Mouse (Mus musculus) heart, postnatal 14 days (tissue): ENCODE data around the gene Acadm. TPM values are rescaled to one million over a fixed set of nuclear protein-coding genes. Genes with fewer than 3 reads are reported as not detected.
A peak's percentile ranks its signal among the peaks of the same experiment; 100 is the strongest.

Experiments
- DNase-seq, 2 experiments: peaks; one replicate each; pipeline ENCODE4 v3.0.0; 2021 to 2022
- intact Hi-C: fragments of 180-260 bp; cut with DNase I; formaldehyde crosslinking; loops from one replicate; pipeline ENCODE4 v1.15.1; 2025
- total RNA-seq, 2 experiments: library from RNA; stranded (reverse); gene quantifications; 2 replicates each; pipeline ENCODE4 v1.2.3; 2021

The Acadm gene
- total RNA-seq, 2 experiments from 2014 or later = 980 to 999 TPM

DNA sequence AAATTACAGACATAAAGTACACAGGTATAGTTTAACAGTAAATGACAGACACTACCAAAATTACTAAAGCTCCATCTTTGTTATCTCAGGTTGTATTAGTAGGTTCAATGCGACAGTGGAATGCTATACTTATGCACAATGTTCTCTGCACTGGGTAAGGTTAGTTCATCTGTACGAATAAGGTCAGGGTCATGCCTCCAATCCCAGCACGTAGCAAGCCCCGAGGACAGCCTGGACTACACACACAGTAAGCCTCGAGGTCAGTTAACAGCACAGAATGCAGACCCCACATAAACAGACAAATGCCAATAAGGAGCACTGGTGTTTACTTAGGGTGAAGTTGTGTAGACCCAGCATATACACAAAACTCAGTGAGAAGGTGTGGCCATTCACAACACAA lies 35.5 kb downstream of the Acadm start:
- intact Hi-C loops = no loop called here
- no peak for DNase-seq

DNA sequence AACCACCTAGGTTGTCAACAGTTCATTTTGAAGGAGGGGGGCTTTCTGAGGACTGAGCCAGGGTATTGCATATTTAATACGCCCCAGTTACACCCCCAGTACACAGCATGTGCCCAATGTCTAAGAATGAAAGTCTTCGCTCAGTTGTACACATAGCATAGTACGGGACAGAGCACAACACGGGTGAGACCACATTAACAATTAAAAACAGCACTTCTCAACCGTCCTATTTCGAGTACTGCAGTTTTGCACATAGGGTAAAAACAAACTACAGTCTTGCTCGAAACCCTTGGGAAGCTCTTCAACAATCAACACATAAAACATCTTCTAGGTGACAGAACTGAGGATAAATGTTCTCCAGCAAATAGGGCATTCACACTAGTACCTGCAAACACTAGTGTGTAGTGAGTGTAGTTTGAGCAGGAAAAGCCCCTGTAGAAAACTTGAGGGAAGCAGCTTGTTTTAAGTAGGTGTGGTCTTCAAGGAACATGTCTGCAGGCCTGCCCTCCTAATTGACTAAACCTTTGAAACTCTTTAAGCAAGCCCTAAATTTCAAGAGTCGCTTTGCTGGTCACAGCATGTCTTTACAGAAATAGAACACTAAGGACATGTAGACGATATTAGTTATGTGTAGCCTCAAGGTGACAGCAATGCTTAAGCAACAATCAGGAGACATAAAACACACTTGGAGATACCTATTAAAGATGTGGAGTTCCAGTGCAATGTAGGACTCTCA lies 38.1 kb downstream of the Acadm start, which contains the start of gene Msh4:
Msh4 (minus strand) TSS at position 3 of the 736 bp plus-strand sequence.
- intact Hi-C loops = no loop called here
- no peak for DNase-seq

DNA sequence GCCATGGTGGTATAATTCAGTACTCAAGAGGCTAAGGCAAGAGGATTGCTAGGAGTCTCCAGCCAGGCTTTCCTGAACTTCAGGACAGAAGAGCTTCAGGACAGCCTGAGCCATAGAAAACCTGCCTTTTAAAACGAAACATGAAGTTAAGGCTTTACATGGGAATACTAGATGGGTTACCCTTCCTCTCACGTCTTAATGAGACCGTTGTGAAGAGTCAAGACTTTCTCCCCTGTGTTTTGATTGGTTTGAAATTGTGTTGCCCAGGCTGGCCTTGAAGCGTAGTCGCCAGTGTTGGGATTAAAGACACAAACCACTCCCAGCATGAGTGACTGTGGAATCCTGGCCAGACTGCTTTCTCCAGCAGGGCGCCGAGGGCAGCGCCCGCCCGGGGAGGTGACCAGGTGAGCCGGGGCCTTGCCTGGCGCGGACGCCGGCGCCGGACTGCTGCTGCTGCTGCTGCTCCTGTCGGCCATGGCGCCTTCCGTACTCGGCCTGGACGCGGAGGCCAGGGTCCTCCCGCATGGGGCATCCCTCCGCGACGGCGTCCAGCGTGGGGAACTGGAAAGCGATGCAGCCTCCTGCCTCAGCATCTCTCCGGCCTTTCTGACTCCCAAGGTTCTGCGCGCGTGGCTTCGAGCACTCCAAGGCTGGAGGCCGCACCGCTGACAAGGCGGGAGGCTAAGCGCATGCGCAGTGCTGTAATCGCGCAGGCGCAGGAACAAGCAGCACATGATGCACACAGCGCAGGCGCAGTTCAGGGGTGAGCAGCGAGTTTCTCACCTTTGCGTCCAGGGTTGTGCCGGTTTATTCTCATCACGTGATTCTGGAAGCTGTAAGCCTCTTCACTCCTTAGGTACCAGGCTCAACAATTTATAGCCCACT lies 38.9 kb downstream of the Acadm start:
- intact Hi-C loops = no loop called here

DNA sequence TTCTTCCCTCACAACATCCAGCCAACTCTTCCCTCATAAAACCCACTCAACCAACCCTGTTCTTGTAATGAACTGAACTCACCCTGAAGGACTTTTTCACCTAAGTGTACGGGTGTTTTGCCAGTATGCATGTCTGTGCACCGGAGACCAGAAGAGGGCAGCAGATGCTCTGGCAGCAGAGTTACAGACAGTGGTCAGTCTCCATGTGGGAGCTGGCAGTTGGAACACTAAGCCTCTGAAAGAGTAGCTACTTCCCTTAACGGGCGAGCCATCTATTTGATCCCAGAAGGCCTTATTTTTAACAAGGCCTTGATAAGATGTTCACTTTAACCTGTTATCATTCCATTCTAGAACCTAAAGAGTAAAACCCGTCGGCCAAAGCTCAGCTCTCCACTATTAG lies 39.8 kb downstream of the Acadm start:
- intact Hi-C loops = loop anchor here (5.0 kb wide), 1 partner anchor 323 kb away; no protein-coding TSS in a partner anchor
- peak; percentile 40 to 63 for DNase-seq

More for the DNA sequence above, 38.9 kb downstream of the Acadm start:
- peak in 1 of 2 experiments; percentile 5 for DNase-seq

DNA sequence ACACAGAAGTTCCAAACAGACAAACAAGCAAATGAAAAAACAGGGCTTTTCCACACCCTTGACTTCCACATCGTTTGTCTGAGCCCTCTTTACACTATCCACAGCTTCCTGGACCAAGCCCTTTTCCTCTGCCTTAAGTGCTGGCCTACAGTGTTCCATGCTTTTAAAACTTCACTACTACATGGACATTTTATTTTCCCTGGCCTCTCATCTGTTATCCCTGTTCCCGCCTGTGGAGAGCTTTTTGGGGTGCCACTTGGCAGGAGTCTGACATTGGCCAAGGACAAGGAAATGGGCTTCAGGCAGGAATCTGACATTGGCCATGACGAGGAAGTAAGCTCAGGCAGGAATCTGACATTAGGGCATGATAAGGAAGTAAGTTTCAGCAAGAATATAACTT lies 41.8 kb downstream of the Acadm start:
- intact Hi-C loops = loop anchor here (5.0 kb wide), 1 partner anchor 325 kb away; no protein-coding TSS in a partner anchor
- DNase-seq = no peak

DNA sequence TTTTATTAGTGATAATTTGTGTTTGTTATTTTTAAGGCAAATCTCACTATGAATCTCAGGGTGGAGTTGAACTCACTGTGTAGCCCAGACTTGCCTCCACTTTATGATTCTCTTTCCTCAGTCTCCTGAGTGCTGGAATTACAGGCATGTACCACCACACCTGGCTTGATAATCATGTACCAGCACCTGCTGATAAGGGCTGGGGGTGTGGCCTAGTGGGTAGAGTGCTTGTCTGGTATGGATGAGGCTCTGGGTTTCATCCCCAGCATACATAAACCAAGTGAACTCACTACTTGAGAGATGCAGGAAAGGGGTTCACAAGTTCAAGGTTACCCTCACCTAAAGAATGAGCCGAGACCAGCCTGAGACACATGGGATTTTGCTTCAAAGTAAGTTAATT lies 42.5 kb downstream of the Acadm start:
- no peak for DNase-seq
- intact Hi-C loops = loop anchor here (5.0 kb wide), 1 partner anchor 325 kb away; no protein-coding TSS in a partner anchor

DNA sequence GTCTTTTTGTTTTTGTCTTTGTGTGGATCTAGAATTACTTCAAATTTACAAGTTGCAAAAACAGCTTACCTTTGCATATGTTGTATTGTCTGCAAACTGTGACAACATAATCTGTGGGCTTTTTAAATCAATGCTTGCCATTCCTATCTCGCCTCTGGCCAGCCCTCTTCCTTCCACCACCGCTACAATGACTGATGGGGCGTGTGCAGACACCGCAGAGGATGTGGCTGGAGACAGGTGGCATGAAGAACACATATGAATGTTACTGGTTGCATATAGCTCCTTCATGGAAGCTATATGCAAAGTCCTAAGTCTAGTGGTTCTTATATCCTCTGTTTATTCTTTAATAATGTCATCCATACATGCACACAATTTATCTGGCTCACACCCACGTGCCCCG lies 47.2 kb downstream of the Acadm start:
- intact Hi-C loops = no loop called here
- DNase-seq = no peak

DNA sequence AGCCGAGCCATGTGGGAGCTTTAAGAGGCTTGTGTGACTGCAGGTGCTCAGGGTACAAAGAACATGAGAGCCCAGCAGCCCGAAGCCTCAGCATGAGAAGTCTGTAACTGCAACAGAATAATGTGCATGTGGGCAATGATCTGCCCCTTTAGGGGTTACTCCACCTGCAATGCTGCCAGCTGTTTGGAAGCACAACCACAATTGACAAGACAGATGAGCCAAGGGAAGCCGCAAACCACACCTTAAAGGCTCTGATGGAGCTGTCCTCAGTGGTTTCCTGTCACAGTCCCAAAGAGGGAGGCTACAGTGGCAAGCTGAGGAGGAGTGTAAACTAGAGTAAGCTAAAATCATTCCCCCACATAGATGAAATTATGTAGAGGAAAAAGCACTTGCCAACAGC lies 49.0 kb downstream of the Acadm start:
- intact Hi-C loops = no loop called here
- DNase-seq = no peak

DNA sequence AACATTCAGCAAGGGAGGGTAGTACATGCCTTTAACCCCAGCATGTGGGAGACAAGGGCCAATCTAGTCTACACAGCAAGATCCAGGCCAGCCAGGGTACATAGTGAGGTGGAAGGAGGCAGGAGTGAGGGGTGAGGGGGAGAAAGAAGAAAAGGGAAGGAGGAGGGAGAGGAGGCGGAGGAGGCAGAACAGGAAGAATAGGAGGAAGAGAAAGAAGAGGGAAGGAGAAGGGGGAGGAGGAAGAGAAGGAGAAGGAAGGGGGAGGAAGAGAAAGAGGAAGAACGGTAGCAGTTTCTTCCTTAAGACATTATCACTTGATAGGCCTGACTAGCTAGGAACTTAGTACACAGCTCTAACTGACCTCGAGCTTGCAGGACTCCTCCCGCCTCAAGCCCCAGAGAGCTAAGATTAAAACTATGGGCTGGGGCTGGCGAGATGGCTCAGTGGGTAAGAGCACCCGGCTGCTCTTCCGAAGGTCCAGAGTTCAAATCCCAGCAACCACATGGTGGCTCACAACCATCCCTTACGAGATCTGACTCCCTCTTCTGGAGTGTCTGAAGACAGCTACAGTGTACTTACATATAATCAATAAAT lies 55.1 kb downstream of the Acadm start:
- intact Hi-C loops = no loop called here
- DNase-seq = no peak

DNA sequence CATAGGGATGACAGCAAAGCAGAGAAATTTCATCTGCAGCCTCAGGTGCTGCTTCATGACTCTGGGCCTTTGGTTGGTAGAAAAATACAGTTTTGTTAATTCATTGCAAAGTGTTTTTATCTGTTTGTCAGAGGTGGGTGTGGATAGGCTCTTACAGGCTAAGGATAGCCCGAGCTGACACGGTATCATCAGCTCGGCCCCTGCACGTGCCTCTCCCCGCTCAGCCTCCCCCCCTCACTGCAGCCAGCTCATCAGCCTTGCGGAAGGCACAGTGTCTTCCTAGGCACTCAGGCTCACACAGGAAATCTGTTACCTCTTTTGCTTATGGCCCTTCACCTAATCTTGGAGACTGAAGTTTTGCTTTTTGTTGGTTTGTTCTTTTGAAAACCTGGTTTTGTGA lies 56.3 kb downstream of the Acadm start:
- no peak for DNase-seq
- intact Hi-C loops = no loop called here

DNA sequence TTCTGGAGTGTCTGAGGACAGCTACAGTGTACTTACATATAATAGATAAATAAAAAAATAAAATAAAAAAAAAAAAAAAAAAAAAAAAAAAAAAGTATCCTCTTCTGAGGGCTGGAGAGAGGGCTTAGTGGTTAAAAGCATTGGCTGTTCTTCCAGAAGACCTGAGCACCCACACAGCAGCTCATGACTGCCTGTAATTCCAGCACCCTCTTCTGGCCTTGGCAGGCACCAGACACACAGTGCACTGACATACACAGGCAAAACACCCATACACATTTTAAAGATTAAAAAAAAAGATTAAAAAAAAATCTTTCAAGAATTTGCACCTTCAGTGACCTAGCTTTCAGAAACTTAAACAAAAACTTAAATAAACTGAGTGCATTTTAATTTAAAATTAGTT lies 58.1 kb downstream of the Acadm start:
- no peak for DNase-seq
- intact Hi-C loops = no loop called here

Other genes starting within 250 kb of the Acadm start
- gene St6galnac3, start 219.5 kb downstream of the Acadm start, total RNA-seq = 10 to 100 TPM in 1 of 2 experiments, 1 to 10 TPM in 1; 9.9 to 12.6 TPM
- gene Asb17, start 100.4 kb downstream of the Acadm start, total RNA-seq = not detected
- gene Msh4, start 38.5 kb downstream of the Acadm start, total RNA-seq = under 1 TPM; 0.10 to 0.24 TPM
- 100 to 1,000 TPM in 1 of 2 experiments, 10 to 100 TPM in 1; 90.2 to 105 TPM for gene Rabggtb, start 31.6 kb downstream of the Acadm start, total RNA-seq
- under 1 TPM; 0.22 to 0.31 TPM for gene Slc44a5, start 28.8 kb upstream of the Acadm start, total RNA-seq